Mouse (Mus musculus) heart, postnatal 0 days (tissue): ENCODE results near the gene Sema6d. TPM values are rescaled to one million over a fixed set of nuclear protein-coding genes. Genes with fewer than 3 reads are reported as not detected.

Experiments used
- ATAC-seq: fragments of 200-750 bp; cut with Nextera tagmentation; 2 replicates; pipeline ENCODE4 v1.8.0; 2017; ENCODE audit warnings: low read depth, moderate number of reproducible peaks, moderate library complexity; ENCODE audit not compliant: insufficient read depth
- DNase-seq: peaks from one replicate; pipeline ENCODE4 v3.0.0-alpha.2; 2016; ENCODE audit warnings: low spot score
- H3K27ac ChIP-seq: fragments of 300-500 bp; sonication (generic); 2 replicates; pipeline ENCODE4 v1.5.1; 2014; ENCODE audit warnings: low read depth, mild to moderate bottlenecking
- H3K27me3 ChIP-seq: fragments of 300-500 bp; sonication (generic); 2 replicates; pipeline ENCODE4 v1.6.1; 2014; ENCODE audit warnings: low read length, mixed read lengths; ENCODE audit not compliant: control insufficient read depth, insufficient read depth
- H3K36me3 ChIP-seq: fragments of 300-500 bp; sonication (generic); replicated peaks from 2 replicates; pipeline ENCODE4 v1.6.1; 2014; ENCODE audit warnings: low read length, mixed read lengths; ENCODE audit not compliant: control insufficient read depth, insufficient read depth
- H3K4me1 ChIP-seq: fragments of 300-500 bp; sonication (generic); 2 replicates; pipeline ENCODE4 v1.6.1; 2014; ENCODE audit warnings: antibody characterized with exemption; ENCODE audit not compliant: control insufficient read depth, insufficient read depth
- H3K4me2 ChIP-seq: fragments of 300-500 bp; sonication (generic); 2 replicates; pipeline ENCODE4 v1.6.1; 2014; ENCODE audit warnings: low read depth, mild to moderate bottlenecking, low read length, moderate library complexity
- H3K4me3 ChIP-seq: fragments of 300-500 bp; sonication (generic); 2 replicates; pipeline ENCODE4 v1.5.1; 2014; ENCODE audit warnings: low read depth, low read length
- H3K9ac ChIP-seq: fragments of 300-500 bp; sonication (generic); replicated peaks from 2 replicates; pipeline ENCODE4 v1.6.1; 2014; ENCODE audit warnings: low read depth, low read length, mixed read lengths
- H3K9me3 ChIP-seq: fragments of 300-500 bp; sonication (generic); replicated peaks from 2 replicates; pipeline ENCODE4 v1.6.1; 2016; ENCODE audit warnings: low read length; ENCODE audit not compliant: control insufficient read depth
- CTCF ChIP-seq: IDR thresholded peaks from 2 replicates; pipeline ENCODE4 v1.5.1; 2016; ENCODE audit warnings: antibody characterized with exemption, control low read depth, low read depth
- EP300 ChIP-seq: IDR thresholded peaks from 2 replicates; pipeline ENCODE4 v1.6.1; 2016; ENCODE audit warnings: antibody characterized with exemption, low read depth
- WGBS: fragments of 180-500 bp; shearing (Covaris S2); extraction: QIAGEN DNeasy Blood & Tissue Kit; methylation state at CpG from one replicate; pipeline ENCODE4 v1.1.7; 2014; 5-methylcytosine and 5-hydroxymethylcytosine counted together
- polyA plus RNA-seq: library from polyadenylated mRNA; unstranded; fragments of >200 nt; fragmentation: Nextera tagmentation; extraction: Ambion mirVana; gene quantifications from 2 replicates; pipeline ENCODE4 v1.2.1, GENCODE M21; 2015
- total RNA-seq: library from RNA; depleted of rRNA; stranded (reverse); fragments of >200 nt; gene quantifications from 2 replicates; pipeline ENCODE4 v1.2.3, GENCODE M21; 2014; ENCODE audit warnings: low replicate concordance

Gene Sema6d
- total and polyA plus RNA-seq, 2 experiments from 2014 or later: 8.7 to 28.8 TPM

GRCm38 (mm10) chr2:124126853-124127252 is 37.1 kb downstream of the Sema6d start:
- DNase-seq (no peak), ATAC-seq (no peak)
- Histone ChIP-seq H3K9ac (no peak overlapping the region), H3K36me3 (no peaks in the 10 kb centered on the region), H3K9me3 (no peaks in the 10 kb centered on the region), H3K27me3 (no peaks in the 10 kb centered on the region), H3K27ac (no peak overlapping the region), H3K4me3 (no peak overlapping the region), H3K4me1 (0 out of 2 replicates have a peak, but pooled peaks cover 9% of the 10 kb centered on the region), H3K4me2 (no peak overlapping the region)
- WGBS: 8% methylated on average over 3 of the region's 3 CpGs
- no peak for TF ChIP-seq EP300
- TF ChIP-seq CTCF: no peak

DNA sequence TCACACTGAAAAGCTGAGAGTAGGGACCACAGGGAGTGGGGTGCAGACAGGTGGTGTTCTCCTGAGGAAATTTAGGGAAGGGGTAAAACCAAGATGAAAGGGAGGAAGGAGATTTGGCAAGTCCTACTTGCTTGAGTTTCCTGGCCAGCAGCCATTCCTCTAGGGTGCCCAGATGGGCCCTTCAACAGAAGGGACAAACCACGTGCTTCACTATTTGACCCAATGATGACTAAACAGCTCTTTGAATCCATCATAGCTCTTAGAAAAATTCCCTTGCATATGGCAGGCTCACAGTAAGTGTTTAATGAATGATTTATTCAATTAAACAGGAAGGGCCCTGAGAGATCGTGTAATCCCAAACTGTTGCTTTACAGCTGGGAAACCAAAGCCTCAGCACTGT is 41.1 kb downstream of the Sema6d start:
- DNase-seq (no peak), ATAC-seq (no peak)
- TF ChIP-seq CTCF (no peak), EP300 (no peak)
- no peak overlapping the region for H3K9ac ChIP-seq
- no peaks in the 10 kb centered on the region for H3K9me3 ChIP-seq
- no peaks in the 10 kb centered on the region for H3K36me3 ChIP-seq
- no peak overlapping the region for H3K27ac ChIP-seq
- no peak overlapping the region for H3K4me2 ChIP-seq
- no peaks in the 10 kb centered on the region for H3K27me3 ChIP-seq
- H3K4me3 ChIP-seq: no peak overlapping the region
- 0 out of 2 replicates have a peak, but pooled peaks cover 9% of the 10 kb centered on the region for H3K4me1 ChIP-seq
- 76% methylated on average over 2 of the region's 2 CpGs for WGBS

DNA sequence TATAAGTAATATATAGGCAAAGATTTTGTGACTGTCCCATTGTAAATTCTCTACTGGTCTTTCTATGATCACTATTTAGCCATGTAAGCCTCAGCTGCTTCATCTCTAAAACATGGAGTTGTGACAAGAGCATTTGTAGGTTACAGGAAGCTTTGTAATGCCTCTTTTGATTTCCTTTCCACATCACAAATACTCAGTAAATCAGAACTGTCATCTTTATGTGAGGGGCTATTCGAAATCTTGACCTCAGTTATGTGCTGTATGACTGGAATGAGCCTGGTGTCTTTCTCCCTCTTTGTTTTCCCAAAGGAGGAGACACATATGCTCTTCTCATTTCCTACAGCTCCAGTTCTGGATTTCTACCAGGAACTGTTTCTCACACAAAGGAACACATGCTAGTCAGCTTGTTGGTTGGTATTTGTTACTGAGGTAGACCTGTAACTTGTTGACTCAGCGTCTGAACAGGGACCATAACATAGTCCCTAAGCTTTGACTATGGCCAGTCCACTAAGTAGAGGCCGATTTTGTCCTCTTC is 51.8 kb downstream of the Sema6d start:
- Histone ChIP-seq H3K9ac (no peak overlapping the region), H3K27me3 (no peaks in the 10 kb centered on the region), H3K9me3 (no peaks in the 10 kb centered on the region), H3K27ac (no peak overlapping the region), H3K4me1 (no peaks in the 10 kb centered on the region), H3K4me2 (no peak overlapping the region), H3K4me3 (no peak overlapping the region), H3K36me3 (no peaks in the 10 kb centered on the region)
- 79% methylated on average over 3 of the region's 3 CpGs for WGBS
- no peak for ATAC-seq
- DNase-seq: no peak
- no peak for TF ChIP-seq CTCF
- TF ChIP-seq EP300: no peak

- no peak for DNase-seq
- no peak for ATAC-seq
- TF ChIP-seq EP300 (no peak), CTCF (no peak)
- Histone ChIP-seq H3K27me3 (no peaks in the 10 kb centered on the region), H3K4me2 (no peak overlapping the region), H3K9ac (no peak overlapping the region), H3K27ac (no peak overlapping the region), H3K4me3 (no peak overlapping the region), H3K36me3 (no peaks in the 10 kb centered on the region), H3K9me3 (no peaks in the 10 kb centered on the region), H3K4me1 (no peaks in the 10 kb centered on the region)
- WGBS: 52% methylated on average over 1 of the region's 1 CpGs
These were observed 55.8 kb downstream of the Sema6d start for GRCm38 (mm10) chr2:124145528-124145927.

DNA sequence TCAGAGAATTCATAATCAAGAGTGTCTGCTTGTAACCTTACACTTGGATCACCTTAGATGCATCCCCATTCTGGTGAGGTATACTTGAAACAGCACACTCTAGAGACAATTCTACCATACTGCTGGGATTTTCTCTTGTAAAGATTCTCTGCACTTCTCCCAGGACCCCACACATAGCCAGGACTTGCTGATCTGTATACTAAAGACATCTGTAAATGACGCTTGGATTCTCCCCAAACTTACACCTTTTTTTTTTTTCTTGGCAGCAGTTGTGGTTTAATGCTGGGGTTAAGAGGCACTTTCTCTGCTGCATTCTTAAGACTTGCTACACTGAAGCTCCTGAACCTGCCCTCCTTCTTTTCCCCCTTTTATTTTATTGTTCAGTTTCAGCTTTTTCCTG is 68.4 kb downstream of the Sema6d start:
- no peak for ATAC-seq
- no peak for DNase-seq
- Histone ChIP-seq H3K27ac (no peak overlapping the region), H3K27me3 (no peaks in the 10 kb centered on the region), H3K36me3 (no peaks in the 10 kb centered on the region), H3K9me3 (no peaks in the 10 kb centered on the region), H3K4me2 (no peak overlapping the region), H3K9ac (no peak overlapping the region), H3K4me1 (no peaks in the 10 kb centered on the region), H3K4me3 (no peak overlapping the region)
- WGBS: 58% methylated on average over 1 of the region's 1 CpGs
- TF ChIP-seq CTCF (no peak), EP300 (no peak)

- Histone ChIP-seq H3K4me1 (no peaks in the 10 kb centered on the region), H3K4me3 (no peak overlapping the region), H3K9me3 (no peaks in the 10 kb centered on the region), H3K4me2 (no peak overlapping the region), H3K36me3 (no peaks in the 10 kb centered on the region), H3K27ac (no peak overlapping the region), H3K9ac (no peak overlapping the region), H3K27me3 (no peaks in the 10 kb centered on the region)
- 65% methylated on average over 7 of the region's 7 CpGs for WGBS
- TF ChIP-seq EP300: no peak
- TF ChIP-seq CTCF: no peak
- ATAC-seq: no peak
- no peak for DNase-seq
These were observed 72.3 kb downstream of the Sema6d start for GRCm38 (mm10) chr2:124162001-124162599.
